Mouse (Mus musculus) lung, postnatal 0 days (tissue): ENCODE measurements around the gene Ablim1. TPM values are rescaled to one million over a fixed set of nuclear protein-coding genes. Genes with fewer than 3 reads are reported as not detected.
A peak's percentile ranks its signal among the peaks of the same experiment; 100 is the strongest.

Experiments
- ATAC-seq: fragments of 200-750 bp; cut with Nextera tagmentation; 2 replicates; pipeline ENCODE4 v1.8.0; 2017; ENCODE audit warnings: moderate library complexity
- DNase-seq: peaks from one replicate; pipeline ENCODE4 v3.0.0-alpha.2; 2016; ENCODE audit warnings: low spot score
- H3K27ac ChIP-seq: fragments of 300-500 bp; sonication (generic); 2 replicates; pipeline ENCODE4 v1.5.1; 2014; ENCODE audit warnings: antibody characterized with exemption, mild to moderate bottlenecking, low read length, mixed read lengths
- H3K27me3 ChIP-seq: fragments of 300-500 bp; sonication (generic); replicated peaks from 2 replicates; pipeline ENCODE4 v1.6.1; 2014; ENCODE audit warnings: low read length, mixed read lengths; ENCODE audit not compliant: insufficient read depth
- H3K36me3 ChIP-seq: fragments of 300-500 bp; sonication (generic); 2 replicates; pipeline ENCODE4 v1.6.1; 2014; ENCODE audit warnings: low read length, mixed read lengths; ENCODE audit not compliant: insufficient read depth
- H3K4me1 ChIP-seq: fragments of 300-500 bp; sonication (generic); 2 replicates; pipeline ENCODE4 v1.6.1; 2014; ENCODE audit warnings: antibody characterized with exemption, low read depth, low read length, mixed read lengths; ENCODE audit not compliant: insufficient read depth
- H3K4me2 ChIP-seq: fragments of 300-500 bp; sonication (generic); replicated peaks from 2 replicates; pipeline ENCODE4 v1.6.1; 2014; ENCODE audit warnings: low read depth, mild to moderate bottlenecking, low read length, moderate library complexity, mixed read lengths
- H3K4me3 ChIP-seq: fragments of 300-500 bp; sonication (generic); 2 replicates; pipeline ENCODE4 v1.5.1; 2014; ENCODE audit warnings: low read depth, low read length
- H3K9ac ChIP-seq: fragments of 300-500 bp; sonication (generic); replicated peaks from 2 replicates; pipeline ENCODE4 v1.6.1; 2014; ENCODE audit warnings: low read depth, mild to moderate bottlenecking
- H3K9me3 ChIP-seq: fragments of 300-500 bp; sonication (generic); 2 replicates; pipeline ENCODE4 v1.6.1; 2016; ENCODE audit warnings: low read length, mixed read lengths
- CTCF ChIP-seq: IDR thresholded peaks from 2 replicates; pipeline ENCODE4 v1.5.1; 2016; ENCODE audit warnings: antibody characterized with exemption, mild to moderate bottlenecking
- EP300 ChIP-seq: IDR thresholded peaks from 2 replicates; pipeline ENCODE4 v1.6.1; 2016; ENCODE audit warnings: antibody characterized with exemption, mild to moderate bottlenecking, control low read depth
- WGBS: fragments of 180-500 bp; shearing (Covaris S2); extraction: QIAGEN DNeasy Blood & Tissue Kit; methylation state at CpG from one replicate; pipeline ENCODE4 v1.1.7; 2014; 5-methylcytosine and 5-hydroxymethylcytosine counted together
- polyA plus RNA-seq: library from polyadenylated mRNA; unstranded; fragments of >200 nt; fragmentation: Nextera tagmentation; extraction: Ambion mirVana; gene quantifications from 2 replicates; pipeline ENCODE4 v1.2.1, GENCODE M21; 2015

Ablim1 gene
- polyA plus RNA-seq, 1 experiment from 2014 or later = 50.1 TPM

GRCm38 (mm10) chr19:57193382-57193781, 121.3 kb downstream of the Ablim1 start:
- WGBS = 65% methylated on average over 12 of the region's 12 CpGs
- H3K36me3 ChIP-seq = no peaks in the 10 kb centered on the region
- DNase-seq (no peak), ATAC-seq (no peak)
- no peak overlapping the region for H3K4me2 ChIP-seq
- no peaks in the 10 kb centered on the region for H3K27me3 ChIP-seq
- H3K27ac ChIP-seq = no peak overlapping the region
- H3K9ac ChIP-seq = no peak overlapping the region
- peaks cover 10% of the 10 kb centered on the region; the same call in 1 of the 2 replicates for H3K4me1 ChIP-seq
- no peak for TF ChIP-seq EP300
- H3K4me3 ChIP-seq = no peak overlapping the region
- H3K9me3 ChIP-seq = no peaks in the 10 kb centered on the region

- no peaks in the 10 kb centered on the region for H3K36me3 ChIP-seq
- H3K9me3 ChIP-seq = no peaks in the 10 kb centered on the region
- WGBS = 83% methylated on average over 1 of the region's 1 CpGs
- H3K27me3 ChIP-seq = no peaks in the 10 kb centered on the region
- H3K4me3 ChIP-seq = no peak overlapping the region
- TF ChIP-seq CTCF (no peak), EP300 (no peak)
- DNase-seq (no peak), ATAC-seq (no peak)
- no peak overlapping the region for H3K9ac ChIP-seq
- no peak overlapping the region for H3K27ac ChIP-seq
- H3K4me1 ChIP-seq = peaks cover 3% of the 10 kb centered on the region; the same call in 1 of the 2 replicates
- no peak overlapping the region for H3K4me2 ChIP-seq
These were observed 123.6 kb downstream of the Ablim1 start for GRCm38 (mm10) chr19:57191109-57191508.

GRCm38 (mm10) chr19:57189427-57189826, 125.3 kb downstream of the Ablim1 start:
- Histone ChIP-seq H3K4me3 (no peak overlapping the region), H3K36me3 (no peaks in the 10 kb centered on the region), H3K4me2 (no peak overlapping the region), H3K27ac (no peak overlapping the region), H3K9ac (no peak overlapping the region), H3K9me3 (no peaks in the 10 kb centered on the region), H3K4me1 (peaks cover 11% of the 10 kb centered on the region), H3K27me3 (no peaks in the 10 kb centered on the region)
- ATAC-seq = no peak
- TF ChIP-seq CTCF = no peak
- TF ChIP-seq EP300 = no peak
- WGBS = 63% methylated on average over 5 of the region's 5 CpGs
- DNase-seq = no peak

GRCm38 (mm10) chr19:57188553-57188952, 126.2 kb downstream of the Ablim1 start:
- ATAC-seq = peak; percentile 49
- no peak overlapping the region for H3K4me3 ChIP-seq
- 0 out of 2 replicates have a peak overlapping the region, but pooled peaks have one; percentile 4 for H3K27ac ChIP-seq
- no peaks in the 10 kb centered on the region for H3K36me3 ChIP-seq
- no peaks in the 10 kb centered on the region for H3K27me3 ChIP-seq
- H3K9ac ChIP-seq = no peak overlapping the region
- no peak for DNase-seq
- TF ChIP-seq EP300 (no peak), CTCF (0 out of 2 replicates have a peak, but pooled peaks have one; percentile 5)
- H3K9me3 ChIP-seq = no peaks in the 10 kb centered on the region
- WGBS = 47% methylated on average over 4 of the region's 4 CpGs
- no peak overlapping the region for H3K4me2 ChIP-seq
- peaks cover 11% of the 10 kb centered on the region for H3K4me1 ChIP-seq

GRCm38 (mm10) chr19:57185021-57185420, 129.7 kb downstream of the Ablim1 start:
- H3K4me3 ChIP-seq = no peak overlapping the region
- TF ChIP-seq EP300 (peak; percentile 40; the same call in 1 of the 2 replicates), CTCF (no peak)
- ATAC-seq (no peak), DNase-seq (no peak)
- WGBS = 12% methylated on average over 3 of the region's 3 CpGs
- peak overlapping the region; percentile 74 for H3K27ac ChIP-seq
- 0 out of 2 replicates have a peak, but pooled peaks cover 5% of the 10 kb centered on the region for H3K36me3 ChIP-seq
- no peak overlapping the region for H3K9ac ChIP-seq
- no peaks in the 10 kb centered on the region for H3K9me3 ChIP-seq
- peaks cover 24% of the 10 kb centered on the region for H3K4me1 ChIP-seq
- no peaks in the 10 kb centered on the region for H3K27me3 ChIP-seq
- H3K4me2 ChIP-seq = no peak overlapping the region

- peak; percentile 47 for DNase-seq
- H3K27ac ChIP-seq = peak overlapping the region; percentile 76
- no peaks in the 10 kb centered on the region for H3K9me3 ChIP-seq
These were observed 131.6 kb downstream of the Ablim1 start for GRCm38 (mm10) chr19:57182938-57183720.

More at GRCm38 (mm10) chr19:57182938-57183720, 131.6 kb downstream of the Ablim1 start:
- 51% methylated on average over 13 of the region's 13 CpGs for WGBS
- no peak; the same call in 1 of the 2 replicates for TF ChIP-seq EP300
- TF ChIP-seq CTCF = no peak
- Histone ChIP-seq H3K9ac (no peak overlapping the region), H3K36me3 (0 out of 2 replicates have a peak, but pooled peaks cover 5% of the 10 kb centered on the region), H3K4me1 (peaks cover 21% of the 10 kb centered on the region), H3K4me3 (no peak overlapping the region), H3K27me3 (no peaks in the 10 kb centered on the region), H3K4me2 (no peak overlapping the region)
- peak; percentile 62 for ATAC-seq
